ENCODE assay signal across 8 mouse cellular contexts in the genomic region with DNA sequence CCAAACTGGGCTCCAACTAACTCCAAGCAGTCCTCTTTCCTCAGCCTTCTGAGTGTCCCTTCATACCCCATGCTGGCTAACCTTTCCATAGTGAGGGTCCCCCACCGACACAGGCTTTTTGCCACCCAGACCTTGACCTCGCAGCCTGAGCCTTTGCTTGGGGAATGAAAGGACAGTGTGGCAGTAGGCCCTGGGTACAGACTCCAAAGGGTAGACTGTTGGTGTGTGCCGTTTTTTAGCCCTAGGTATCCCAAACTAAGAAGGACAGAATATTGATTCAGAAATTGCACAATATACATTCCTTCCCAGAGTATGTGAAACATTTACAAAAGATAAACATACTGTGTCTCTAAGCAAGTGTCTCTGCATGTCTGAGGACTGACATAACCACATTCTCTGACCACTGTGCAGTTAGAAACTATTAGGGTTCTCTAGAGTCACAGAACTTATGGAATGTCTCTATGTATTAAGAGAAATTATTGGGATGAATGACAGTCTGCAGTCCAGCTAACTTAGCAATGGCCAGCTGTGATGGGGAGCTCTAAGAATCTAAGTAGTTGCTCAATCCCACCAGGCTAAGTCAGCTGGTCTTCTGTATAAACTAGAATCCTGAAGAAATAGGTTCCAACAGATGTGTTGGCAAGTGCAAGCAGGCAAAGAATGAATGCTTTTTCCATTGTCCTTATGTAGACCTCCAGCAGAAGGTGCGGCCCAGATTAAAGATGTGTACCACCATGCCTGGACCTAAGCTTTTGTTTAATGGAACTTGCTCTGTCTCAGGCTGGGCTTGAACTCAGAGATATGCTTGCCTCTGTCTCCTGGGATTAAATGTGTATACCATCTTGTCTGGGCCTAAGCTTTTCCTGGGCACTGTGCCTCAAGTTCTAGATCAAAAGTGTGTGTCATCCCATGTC. TPM values are rescaled to one million over a fixed set of nuclear protein-coding genes. Genes with fewer than 3 reads are reported as not detected.
DNase-seq lines count a peak whose midpoint lies in the region; ATAC-seq and TF ChIP-seq lines count a peak whose summit lies in the region.

No protein-coding gene starts in this region.

- no peaks in the 10 kb centered on the region for H3K9me3 ChIP-seq in forebrain, postnatal 0 days (ENCODE audit: low read length)
- no peaks in the 10 kb centered on the region for H3K9me3 ChIP-seq in liver, embryonic 13.5 days (replicated peaks)
- H3K9me3 ChIP-seq in stomach, embryonic 14.5 days (ENCODE audit: control insufficient read depth, low read depth, low read length) = no peaks in the 10 kb centered on the region

- no peaks in the 10 kb centered on the region for H3K27me3 ChIP-seq in kidney, adult 2 months (replicated peaks; ENCODE audit: control insufficient read depth, insufficient read depth, low read length)
- no peaks in the 10 kb centered on the region for H3K27me3 ChIP-seq in forebrain, postnatal 0 days (ENCODE audit: insufficient read depth, low read length)
- H3K27me3 ChIP-seq in liver, embryonic 13.5 days = no peaks in the 10 kb centered on the region
- no peaks in the 10 kb centered on the region for H3K27me3 ChIP-seq in stomach, embryonic 14.5 days (ENCODE audit: control insufficient read depth, insufficient read depth, low read length)

- H3K9ac ChIP-seq in forebrain, postnatal 0 days = peak overlapping the region; percentile 95
- peak overlapping the region; percentile 87 for H3K9ac ChIP-seq in liver, embryonic 13.5 days
- peak overlapping the region; percentile 40; the same call in 1 of the 2 replicates for H3K9ac ChIP-seq in stomach, embryonic 14.5 days (replicated peaks; ENCODE audit: low read depth, low read length)

- no peak for TF ChIP-seq CTCF in kidney, adult 2 months (conservative IDR thresholded peaks at IDR 0.05; ENCODE audit: insufficient read depth, insufficient read length, low read depth, low read length)
- no peak for TF ChIP-seq CTCF in forebrain, postnatal 0 days (IDR thresholded peaks at IDR 0.05; ENCODE audit: low read depth)

- no peak for TF ChIP-seq POLR2A in kidney, adult 2 months (IDR thresholded peaks at IDR 0.05; ENCODE audit: low read depth, low read length)

- H3K4me2 ChIP-seq in forebrain, postnatal 0 days (ENCODE audit: low read depth) = peak overlapping the region; percentile 63
- H3K4me2 ChIP-seq in liver, embryonic 13.5 days = peak overlapping the region; percentile 85
- H3K4me2 ChIP-seq in stomach, embryonic 14.5 days (replicated peaks; ENCODE audit: low read depth, low read length) = peak overlapping the region; percentile 69

- H3K4me1 ChIP-seq in kidney, adult 2 months (ENCODE audit: control insufficient read depth, insufficient read depth, low read length) = peaks cover 8% of the 10 kb centered on the region; the same call in 1 of the 2 replicates
- peaks cover 20% of the 10 kb centered on the region for H3K4me1 ChIP-seq in forebrain, postnatal 0 days (ENCODE audit: insufficient read depth)
- H3K4me1 ChIP-seq in liver, embryonic 13.5 days (replicated peaks) = peaks cover 28% of the 10 kb centered on the region
- peaks cover 8% of the 10 kb centered on the region; the same call in 1 of the 2 replicates for H3K4me1 ChIP-seq in stomach, embryonic 14.5 days (ENCODE audit: control insufficient read depth, insufficient read depth, low read length)

- peak; percentile 19; the same call in 1 of the 2 replicates for ATAC-seq in forebrain, postnatal 0 days
- peak; percentile 42 for ATAC-seq in liver, embryonic 13.5 days (ENCODE audit: low read depth)
- ATAC-seq in stomach, embryonic 14.5 days (ENCODE audit: insufficient number of reproducible peaks, insufficient read depth, low FRiP score, low read depth) = peak; percentile 10; the same call in 1 of the 2 replicates

- no peak for DNase-seq in kidney, adult 2 months
- no peak for DNase-seq in kidney, adult 18-20 months
- peak; percentile 83 for DNase-seq in NIH3T3 (ENCODE audit: low read depth)
- no peak for DNase-seq in forebrain, postnatal 0 days
- no peak for DNase-seq in liver, embryonic 13.5 days
- DNase-seq in gastrocnemius, postnatal 10 days = no peak
- DNase-seq in adrenal gland, postnatal 4 days (ENCODE audit: low spot score in 2 of 2) = no peak

- H3K36me3 ChIP-seq in kidney, adult 2 months (ENCODE audit: control insufficient read depth, insufficient read depth, low read length) = no peaks in the 10 kb centered on the region
- no peaks in the 10 kb centered on the region for H3K36me3 ChIP-seq in forebrain, postnatal 0 days (ENCODE audit: insufficient read depth)
- no peaks in the 10 kb centered on the region for H3K36me3 ChIP-seq in liver, embryonic 13.5 days
- no peaks in the 10 kb centered on the region for H3K36me3 ChIP-seq in stomach, embryonic 14.5 days (ENCODE audit: control insufficient read depth, insufficient read depth, low read length)

- peak overlapping the region; percentile 92 for H3K4me3 ChIP-seq in kidney, adult 2 months (ENCODE audit: insufficient read depth, low read depth, low read length)
- peak overlapping the region; percentile 65 for H3K4me3 ChIP-seq in forebrain, postnatal 0 days (ENCODE audit: low read depth, low read length)
- peak overlapping the region; percentile 97 for H3K4me3 ChIP-seq in liver, embryonic 13.5 days (replicated peaks)
- H3K4me3 ChIP-seq in stomach, embryonic 14.5 days (ENCODE audit: low read depth, low read length) = peak overlapping the region; percentile 97

- WGBS in kidney, adult 2 months = 34% methylated on average over 4 of the region's 4 CpGs
- 36% methylated on average over 4 of the region's 4 CpGs for WGBS in forebrain, postnatal 0 days
- 35% methylated on average over 4 of the region's 4 CpGs for WGBS in liver, embryonic 13.5 days (ENCODE audit: insufficient replicate concordance)
- WGBS in stomach, embryonic 14.5 days = 35% methylated on average over 4 of the region's 4 CpGs

- H3K27ac ChIP-seq in kidney, adult 2 months (ENCODE audit: insufficient read depth, low read depth, low read length) = peak overlapping the region; percentile 83
- peak overlapping the region; percentile 81 for H3K27ac ChIP-seq in forebrain, postnatal 0 days (ENCODE audit: low read depth, low read length)
- H3K27ac ChIP-seq in liver, embryonic 13.5 days = peak overlapping the region; percentile 90
- peak overlapping the region; percentile 85; the same call in 1 of the 2 replicates for H3K27ac ChIP-seq in stomach, embryonic 14.5 days (ENCODE audit: low read length)

RNA-seq across cellular contexts. Expression of gene Cacul1, which starts 0.8 kb away (rescaled TPM):
- polyA plus RNA-seq in kidney, adult 2 months (2012; rRNA removed) = 13.9 and 14.0 TPM in 2 replicates
- total RNA-seq in forebrain, postnatal 0 days (2014; rRNA removed) = 50.3 and 55.8 TPM in 2 replicates
- polyA plus RNA-seq in forebrain, postnatal 0 days (2015; fragmentation: Nextera tagmentation; extraction: Ambion mirVana) = 9.6 and 14.4 TPM in 2 replicates
- polyA plus RNA-seq in liver, embryonic 13.5 days (2015; fragmentation: Nextera tagmentation; extraction: Ambion mirVana) = 8.9 and 9.6 TPM in 2 replicates
- 26.4 and 31.1 TPM in 2 replicates for polyA plus RNA-seq in stomach, embryonic 14.5 days (2014; fragmentation: Nextera tagmentation; extraction: Ambion mirVana)
- 10 to 100 TPM; 26.7 to 28.6 TPM for total RNA-seq in gastrocnemius, postnatal 10 days (2021)
- 10 to 100 TPM; 46.8 to 47.8 TPM for total RNA-seq in adrenal gland, postnatal 4 days (2021)

Comparison
In these comparisons a context has a peak if more than half of its experiments do, and no peak if none do; other contexts are left out.
1. H3K9ac ChIP-seq: peak in every context shown above with its lines; median percentile 95 in forebrain, postnatal 0 days; 87 in liver, embryonic 13.5 days; 40 in stomach, embryonic 14.5 days.